Mouse (Mus musculus): ENCODE data around the gene Stx7. TPM values are rescaled to one million over a fixed set of nuclear protein-coding genes. Genes with fewer than 3 reads are reported as not detected.

Stx7 gene
- polyA plus RNA-seq, 1 experiment from 2014 or later, result 171 TPM

DNA sequence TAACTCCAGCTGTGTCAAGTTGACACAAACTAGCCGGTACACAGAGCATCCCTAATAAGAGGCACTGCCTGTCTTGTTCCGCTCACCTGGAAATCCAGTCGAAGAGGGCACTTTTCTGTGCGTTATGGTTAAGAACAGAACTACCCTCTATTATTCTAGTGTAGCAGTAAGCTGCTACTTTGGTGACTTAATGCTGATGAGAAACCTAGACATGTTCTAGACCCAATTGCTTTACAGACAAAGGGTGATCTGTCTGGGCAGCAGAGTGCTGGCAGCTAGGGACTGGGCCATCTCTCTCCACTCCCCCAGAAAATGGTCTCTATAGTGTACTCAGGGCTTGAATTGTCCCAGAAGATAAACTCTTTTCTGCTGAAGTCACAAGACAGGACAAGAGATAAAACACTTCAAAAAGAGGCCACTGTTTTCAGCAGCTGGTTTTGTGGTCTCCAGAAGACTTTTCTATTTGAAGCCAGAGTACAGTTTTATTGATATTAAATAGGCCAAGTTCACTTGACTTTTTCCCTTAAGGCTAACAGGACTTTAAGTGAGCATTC, 22.9 kb downstream of the Stx7 start:
- no peaks in the 10 kb centered on the region for H3K4me1 ChIP-seq
- H3K4me3 ChIP-seq, result no peak overlapping the region
- H3K4me2 ChIP-seq (replicated peaks), result no peak overlapping the region
- H3K27me3 ChIP-seq (replicated peaks), result no peaks in the 10 kb centered on the region
- WGBS, result 90% methylated on average over 4 of the region's 4 CpGs
- H3K9ac ChIP-seq, result no peak overlapping the region
- no peaks in the 10 kb centered on the region for H3K36me3 ChIP-seq
- H3K27ac ChIP-seq, result no peak overlapping the region
- ATAC-seq (ENCODE audit: low FRiP score, low read depth), result no peak
- H3K9me3 ChIP-seq, result no peaks in the 10 kb centered on the region

DNA sequence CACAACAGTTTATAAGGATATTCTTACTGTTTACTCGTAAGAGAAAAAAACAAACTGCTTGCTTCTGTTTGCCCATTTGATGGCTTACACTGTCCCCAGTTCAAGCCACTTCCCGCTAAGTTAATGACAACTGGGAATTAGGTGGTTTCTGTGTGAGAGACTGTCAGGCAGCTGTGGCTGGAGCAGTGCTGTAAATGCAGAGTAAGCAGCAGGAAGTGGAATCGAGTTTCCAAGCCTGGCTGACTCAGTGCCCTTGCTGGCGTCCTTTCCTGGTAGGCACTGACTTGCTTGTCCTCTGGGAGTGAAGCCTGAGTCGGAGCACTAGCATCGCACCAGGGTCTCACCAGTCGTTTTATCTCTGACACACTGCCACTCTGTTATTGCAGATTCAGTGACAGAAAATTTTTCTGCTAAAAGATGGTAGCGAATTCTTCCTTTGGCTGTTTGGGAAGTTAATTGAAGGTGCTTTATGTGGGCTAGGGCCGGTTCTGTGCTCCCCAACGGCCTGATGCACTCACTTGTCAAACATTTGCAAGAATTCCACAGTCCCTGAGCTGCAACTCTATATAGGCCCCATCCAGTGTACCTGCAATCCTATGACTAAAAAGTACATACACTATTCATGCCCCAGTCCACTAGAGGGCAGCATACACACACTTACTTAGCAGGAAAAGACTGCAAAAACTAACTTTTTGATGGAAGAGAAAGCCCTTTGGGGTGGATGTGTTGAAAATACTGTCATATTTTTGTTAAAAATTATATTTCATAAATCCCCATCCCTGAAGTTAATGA, 24.3 kb downstream of the Stx7 start:
- no peaks in the 10 kb centered on the region for H3K9me3 ChIP-seq
- no peak overlapping the region for H3K27ac ChIP-seq
- no peaks in the 10 kb centered on the region for H3K36me3 ChIP-seq
- H3K27me3 ChIP-seq (replicated peaks), result no peaks in the 10 kb centered on the region
- WGBS, result 48% methylated on average over 10 of the region's 10 CpGs
- H3K9ac ChIP-seq, result no peak overlapping the region
- no peak overlapping the region for H3K4me2 ChIP-seq (replicated peaks)
- H3K4me3 ChIP-seq, result no peak overlapping the region
- H3K4me1 ChIP-seq, result no peaks in the 10 kb centered on the region
- ATAC-seq (ENCODE audit: low FRiP score, low read depth), result 0 out of 2 replicates have a peak, but pooled peaks have one; percentile 50

DNA sequence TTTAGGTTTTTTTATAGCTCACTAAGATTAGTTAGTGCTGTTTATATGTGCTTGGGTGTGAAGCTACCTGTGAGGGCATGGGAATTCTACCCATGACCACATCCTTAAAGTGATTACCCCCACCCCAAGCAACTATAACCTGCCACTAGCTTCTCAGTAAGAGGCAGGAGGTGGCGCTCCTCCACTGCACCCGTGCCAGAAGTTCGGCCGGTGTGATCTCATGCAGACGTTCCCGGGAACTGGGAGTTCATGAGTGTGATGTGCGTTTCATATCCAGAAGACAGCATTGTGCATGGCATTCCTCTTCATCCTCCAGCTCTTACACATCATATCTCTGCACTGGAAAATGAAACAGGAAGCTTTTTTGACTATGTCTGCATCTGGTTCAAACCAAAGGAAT, 41.3 kb downstream of the Stx7 start:
- Histone ChIP-seq H3K4me2 (replicated peaks) (no peak overlapping the region), H3K4me1 (no peaks in the 10 kb centered on the region), H3K27me3 (replicated peaks) (no peaks in the 10 kb centered on the region), H3K27ac (no peak overlapping the region), H3K9ac (no peak overlapping the region), H3K9me3 (no peaks in the 10 kb centered on the region), H3K36me3 (peaks cover 13% of the 10 kb centered on the region), H3K4me3 (no peak overlapping the region)
- WGBS, result 66% methylated on average over 7 of the region's 7 CpGs
- no peak for ATAC-seq (ENCODE audit: low FRiP score, low read depth)

DNA sequence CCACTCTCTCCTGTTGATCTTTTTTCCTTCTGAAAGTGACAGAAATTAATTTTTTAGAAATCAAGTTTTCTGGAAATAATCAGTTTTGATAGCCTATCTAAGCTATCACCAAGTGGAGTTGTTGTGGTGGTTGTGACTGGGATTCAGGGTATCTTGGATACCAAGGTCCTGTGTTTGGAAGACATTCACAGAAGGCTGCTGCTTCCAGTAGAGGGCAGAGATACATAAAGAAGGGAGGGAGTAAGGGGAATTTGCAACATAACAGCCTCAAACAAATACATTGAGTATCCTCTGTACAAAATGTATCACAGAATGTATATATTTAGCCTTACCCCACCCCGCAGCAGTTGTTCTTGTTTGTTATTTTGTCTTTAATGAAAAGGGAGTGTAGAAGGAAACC, 42.9 kb downstream of the Stx7 start:
- WGBS, result 61% methylated on average over 1 of the region's 1 CpGs
- H3K9me3 ChIP-seq, result no peaks in the 10 kb centered on the region
- H3K27me3 ChIP-seq (replicated peaks), result no peaks in the 10 kb centered on the region
- H3K9ac ChIP-seq, result no peak overlapping the region
- no peak for ATAC-seq (ENCODE audit: low FRiP score, low read depth)
- H3K4me2 ChIP-seq (replicated peaks), result no peak overlapping the region
- no peaks in the 10 kb centered on the region for H3K4me1 ChIP-seq
- H3K36me3 ChIP-seq, result peaks cover 4% of the 10 kb centered on the region
- no peak overlapping the region for H3K4me3 ChIP-seq
- H3K27ac ChIP-seq, result no peak overlapping the region

DNA sequence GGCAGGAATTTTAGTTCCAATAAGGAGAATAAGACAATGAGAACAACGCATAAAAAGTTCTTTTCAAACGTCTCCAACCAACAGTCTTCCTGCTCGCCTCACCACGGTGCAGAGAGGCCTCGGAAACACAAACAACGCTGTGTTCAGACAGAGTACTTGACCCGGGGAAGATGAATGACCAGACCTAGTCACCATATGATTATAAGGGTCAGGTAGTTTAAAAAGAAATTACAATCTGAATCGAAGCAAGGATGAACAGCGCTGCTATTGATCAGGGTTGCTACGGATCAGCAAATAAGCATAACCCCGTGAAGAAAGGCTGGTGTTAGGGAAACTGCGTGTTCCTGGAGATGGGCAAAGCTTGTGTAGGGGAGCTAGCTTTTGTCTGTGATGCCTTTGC, 50.2 kb downstream of the Stx7 start:
- Histone ChIP-seq H3K9me3 (no peaks in the 10 kb centered on the region), H3K27me3 (replicated peaks) (0 out of 2 replicates have a peak, but pooled peaks cover 7% of the 10 kb centered on the region), H3K4me2 (replicated peaks) (peak overlapping the region; percentile 34; the same call in 1 of the 2 replicates), H3K4me1 (no peaks in the 10 kb centered on the region; the same call in 1 of the 2 replicates), H3K27ac (no peak overlapping the region), H3K9ac (no peak overlapping the region), H3K4me3 (no peak overlapping the region), H3K36me3 (no peaks in the 10 kb centered on the region)
- WGBS, result 12% methylated on average over 12 of the region's 12 CpGs
- ATAC-seq (ENCODE audit: low FRiP score, low read depth), result peak; percentile 84

DNA sequence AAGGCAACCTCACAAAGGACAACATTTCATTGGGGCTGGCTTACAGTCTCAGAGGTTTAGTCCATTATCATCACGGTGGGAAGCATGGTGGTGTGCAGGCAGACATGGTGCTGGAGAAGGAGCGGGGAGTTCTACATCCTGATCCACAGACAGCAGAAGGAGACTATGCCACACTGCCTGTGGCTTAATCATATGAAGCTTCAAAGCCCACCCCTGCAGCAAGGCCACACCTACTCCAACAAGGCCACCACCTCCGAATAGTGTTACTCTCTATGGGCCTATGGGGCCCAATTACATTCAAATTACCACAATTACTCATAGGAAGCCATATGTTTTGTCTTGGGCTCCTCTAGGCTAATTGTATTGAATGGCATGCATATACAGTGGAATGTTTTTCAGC, 51.0 kb downstream of the Stx7 start:
- Histone ChIP-seq H3K9ac (no peak overlapping the region), H3K4me1 (no peaks in the 10 kb centered on the region; the same call in 1 of the 2 replicates), H3K9me3 (no peaks in the 10 kb centered on the region), H3K4me2 (replicated peaks) (no peak overlapping the region), H3K27me3 (replicated peaks) (0 out of 2 replicates have a peak, but pooled peaks cover 7% of the 10 kb centered on the region), H3K36me3 (no peaks in the 10 kb centered on the region), H3K4me3 (no peak overlapping the region), H3K27ac (no peak overlapping the region)
- ATAC-seq (ENCODE audit: low FRiP score, low read depth), result 0 out of 2 replicates have a peak, but pooled peaks have one; percentile 17
- WGBS, result 55% methylated on average over 3 of the region's 3 CpGs

DNA sequence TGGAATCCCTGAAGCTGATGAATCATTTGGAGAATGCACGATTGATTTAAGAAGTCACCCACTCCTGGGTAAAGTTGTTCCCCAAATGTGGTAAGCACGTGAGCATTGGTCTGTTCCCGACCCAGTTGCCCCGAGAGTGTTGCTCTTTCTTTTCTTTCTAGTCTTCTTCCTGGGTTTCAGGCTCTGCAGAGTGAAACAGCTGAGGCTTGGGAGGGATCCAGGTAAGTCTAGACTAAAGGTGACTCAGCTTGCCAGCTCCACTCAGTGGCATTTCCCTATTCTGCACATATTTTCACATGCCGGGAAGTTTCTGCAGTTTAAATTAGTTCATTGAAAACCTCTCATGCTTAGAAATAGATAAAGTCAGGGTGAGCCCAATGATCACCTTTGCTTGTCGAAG, 61.0 kb downstream of the Stx7 start:
- Histone ChIP-seq H3K9ac (no peak overlapping the region), H3K36me3 (no peaks in the 10 kb centered on the region), H3K4me3 (no peak overlapping the region), H3K27ac (no peak overlapping the region), H3K4me1 (no peaks in the 10 kb centered on the region), H3K9me3 (no peaks in the 10 kb centered on the region), H3K27me3 (replicated peaks) (no peaks in the 10 kb centered on the region), H3K4me2 (replicated peaks) (no peak overlapping the region)
- no peak for ATAC-seq (ENCODE audit: low FRiP score, low read depth)
- WGBS, result 88% methylated on average over 6 of the region's 6 CpGs

DNA sequence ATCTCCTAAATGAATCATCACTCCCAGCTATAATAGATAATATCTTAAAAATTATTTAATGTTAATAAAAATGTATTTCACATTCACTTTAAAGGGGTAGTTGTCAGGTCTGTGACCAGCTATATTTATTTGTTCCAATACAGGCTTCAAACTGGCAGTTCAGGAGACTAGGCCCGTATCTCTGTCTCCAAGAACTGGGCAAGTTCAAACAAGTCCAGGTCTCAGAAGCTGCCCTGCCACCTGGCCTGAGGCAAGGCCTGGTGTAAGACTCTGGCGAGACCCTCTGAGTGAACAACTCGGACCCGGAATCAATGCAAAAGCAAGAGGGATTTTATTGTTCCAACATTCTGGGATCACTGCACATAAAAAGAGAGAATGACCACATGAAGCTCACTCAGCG, 64.2 kb downstream of the Stx7 start:
- no peak overlapping the region for H3K4me3 ChIP-seq

DNA sequence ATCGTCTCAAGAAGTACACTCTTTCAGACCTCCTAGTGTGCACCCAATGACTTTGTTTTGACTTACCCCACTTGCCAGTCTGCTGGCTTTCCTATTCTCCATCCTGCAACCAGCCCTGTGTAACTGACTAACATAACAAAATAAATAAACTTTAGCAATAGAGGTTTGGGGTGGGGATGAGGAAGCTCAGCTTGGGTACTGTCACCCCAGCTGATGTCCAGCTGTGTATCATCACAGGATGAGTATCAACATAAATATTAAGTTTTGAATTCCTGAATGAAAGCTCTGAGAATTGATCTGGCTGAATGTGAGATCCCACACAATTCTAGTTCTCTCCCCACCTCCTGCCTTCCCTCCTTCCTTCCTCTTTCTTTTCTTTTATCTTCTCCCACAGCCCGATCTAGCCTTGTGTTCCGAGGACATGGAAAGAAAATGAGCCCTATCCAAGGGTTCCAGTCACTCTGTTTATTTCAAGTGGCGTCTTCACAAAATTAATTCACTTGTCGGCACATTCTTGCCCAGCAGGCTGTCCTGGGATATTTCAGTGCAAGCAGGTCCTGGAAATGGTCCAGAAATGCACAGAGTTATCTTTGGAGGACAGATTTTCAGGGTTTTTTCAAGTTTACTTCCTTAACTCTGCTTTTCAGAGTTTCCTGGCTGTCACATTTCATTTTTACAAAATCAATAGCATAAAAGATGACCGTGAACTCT, 68.6 kb downstream of the Stx7 start:
- H3K4me3 ChIP-seq, result no peak overlapping the region
- peaks cover 14% of the 10 kb centered on the region for H3K27me3 ChIP-seq (replicated peaks)
- H3K4me1 ChIP-seq, result no peaks in the 10 kb centered on the region
- no peak overlapping the region for H3K9ac ChIP-seq
- ATAC-seq (ENCODE audit: low FRiP score, low read depth), result no peak
- WGBS, result 70% methylated on average over 6 of the region's 6 CpGs
- H3K27ac ChIP-seq, result no peak overlapping the region
- no peak overlapping the region for H3K4me2 ChIP-seq (replicated peaks)
- H3K36me3 ChIP-seq, result no peaks in the 10 kb centered on the region
- no peaks in the 10 kb centered on the region for H3K9me3 ChIP-seq

More for the DNA sequence above, 64.2 kb downstream of the Stx7 start:
- no peaks in the 10 kb centered on the region for H3K27me3 ChIP-seq (replicated peaks)
- H3K9ac ChIP-seq, result no peak overlapping the region
- H3K4me2 ChIP-seq (replicated peaks), result no peak overlapping the region
- H3K27ac ChIP-seq, result no peak overlapping the region
- WGBS, result 72% methylated on average over 5 of the region's 5 CpGs
- ATAC-seq (ENCODE audit: low FRiP score, low read depth), result no peak
- no peaks in the 10 kb centered on the region for H3K9me3 ChIP-seq
- H3K4me1 ChIP-seq, result no peaks in the 10 kb centered on the region
- no peaks in the 10 kb centered on the region for H3K36me3 ChIP-seq

DNA sequence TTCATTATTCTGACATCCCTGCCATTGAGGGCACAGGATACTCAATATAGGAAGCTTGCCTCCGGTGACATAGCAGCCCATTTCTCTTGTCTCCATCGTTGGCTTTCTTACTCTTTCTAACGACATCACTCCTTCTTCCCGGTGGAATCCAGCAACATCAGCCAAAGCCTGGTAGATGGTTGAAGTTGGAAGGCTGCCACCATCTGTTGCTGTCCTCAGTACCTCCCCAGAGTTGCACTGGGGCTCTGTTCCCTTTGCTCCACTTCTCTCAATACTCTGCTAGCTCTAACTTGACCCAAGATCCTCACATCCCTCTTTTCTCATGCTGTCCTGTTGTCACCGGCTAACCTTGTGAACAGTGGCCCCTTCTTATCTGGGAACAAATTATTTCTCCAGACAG, 71.8 kb downstream of the Stx7 start:
- Histone ChIP-seq H3K9ac (no peak overlapping the region), H3K4me1 (peaks cover 10% of the 10 kb centered on the region), H3K4me3 (no peak overlapping the region), H3K27me3 (replicated peaks) (peaks cover 38% of the 10 kb centered on the region), H3K9me3 (no peaks in the 10 kb centered on the region), H3K27ac (no peak overlapping the region), H3K4me2 (replicated peaks) (no peak overlapping the region), H3K36me3 (no peaks in the 10 kb centered on the region)
- ATAC-seq (ENCODE audit: low FRiP score, low read depth), result no peak
- 88% methylated on average over 5 of the region's 5 CpGs for WGBS

DNA sequence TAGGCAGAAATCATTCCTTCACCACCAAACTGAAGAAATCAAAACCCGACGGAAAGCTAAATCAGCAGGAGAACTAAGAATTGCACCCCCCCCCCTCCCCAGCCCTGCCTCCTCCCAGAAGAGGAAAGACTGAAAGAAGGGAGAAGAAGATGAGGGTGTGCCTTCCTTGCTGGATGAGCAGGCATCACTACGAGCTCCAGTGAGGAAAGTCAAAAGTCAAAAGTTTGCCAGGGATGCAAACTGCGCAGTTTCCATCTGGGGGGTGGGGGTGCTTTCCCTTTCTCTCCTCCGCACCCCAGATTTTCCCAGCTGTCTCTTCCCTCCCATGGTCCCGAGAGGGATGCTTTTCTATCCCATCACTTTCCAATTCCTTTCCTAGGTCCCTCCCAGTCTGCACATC, 73.8 kb downstream of the Stx7 start:
- H3K36me3 ChIP-seq, result no peaks in the 10 kb centered on the region
- ATAC-seq (ENCODE audit: low FRiP score, low read depth), result no peak
- H3K27me3 ChIP-seq (replicated peaks), result peaks cover 38% of the 10 kb centered on the region
- peaks cover 10% of the 10 kb centered on the region for H3K4me1 ChIP-seq
- peak overlapping the region; percentile 48 for H3K4me3 ChIP-seq
- H3K9me3 ChIP-seq, result no peaks in the 10 kb centered on the region
- 7% methylated on average over 6 of the region's 6 CpGs for WGBS
- H3K9ac ChIP-seq, result peak overlapping the region; percentile 59
- peak overlapping the region; percentile 93 for H3K4me2 ChIP-seq (replicated peaks)
- no peak overlapping the region for H3K27ac ChIP-seq

DNA sequence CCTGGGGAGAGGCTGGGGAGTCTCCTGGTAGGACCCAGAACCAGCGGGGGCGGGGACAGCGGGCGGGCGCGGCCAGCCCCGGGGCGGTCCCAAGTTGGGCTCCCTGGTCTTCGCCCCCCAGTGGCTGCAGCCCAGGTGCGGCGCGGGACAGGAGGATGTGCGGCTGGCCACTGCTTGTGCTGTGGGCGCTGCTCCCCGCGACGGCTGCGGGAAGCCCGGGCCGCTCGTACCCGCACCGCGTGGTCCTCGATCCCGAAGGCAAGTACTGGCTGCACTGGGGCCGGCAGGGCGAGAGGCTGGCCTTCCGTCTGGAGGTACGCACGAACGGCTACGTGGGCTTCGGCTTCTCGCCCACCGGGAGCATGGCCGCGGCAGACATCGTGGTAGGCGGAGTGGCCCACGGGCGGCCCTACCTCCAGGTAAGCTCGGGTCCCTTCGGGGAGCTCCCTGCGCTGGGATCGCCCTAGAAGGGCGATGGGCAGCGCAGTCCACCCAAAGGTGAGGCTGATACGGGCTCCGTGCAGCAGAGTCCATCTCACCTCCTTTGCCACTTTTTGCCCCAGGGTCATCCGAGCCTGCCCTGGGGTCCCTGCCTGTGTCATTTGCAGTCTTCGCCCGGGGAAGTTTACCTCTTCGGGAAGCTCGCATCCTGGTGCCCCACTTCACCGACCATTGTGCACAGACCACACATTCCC, 74.5 kb downstream of the Stx7 start, which contains the start of gene Moxd1:
Gene Moxd1, plus strand, starts transcription at position 69 of the 695 bp plus-strand sequence.
- WGBS, result under 1% methylated on average over 54 of the region's 56 CpGs
- H3K27me3 ChIP-seq (replicated peaks), result peaks cover 38% of the 10 kb centered on the region

More for the DNA sequence above, 74.5 kb downstream of the Stx7 start, which contains the start of gene Moxd1:
- Histone ChIP-seq H3K27ac (no peak within 1 kb of the TSS), H3K9me3 (no peaks in the 10 kb centered on the region), H3K4me2 (replicated peaks) (peak within 1 kb of the TSS; percentile 93), H3K9ac (peak within 1 kb of the TSS; percentile 59), H3K4me3 (peak within 1 kb of the TSS; percentile 48), H3K4me1 (peaks cover 15% of the 10 kb centered on the region), H3K36me3 (no peaks in the 10 kb centered on the region)
- ATAC-seq (ENCODE audit: low FRiP score, low read depth), result peak; percentile 73
